Mouse (Mus musculus) limb, embryonic 15.5 days (tissue): ENCODE measurements around the gene Apobec2. TPM values are rescaled to one million over a fixed set of nuclear protein-coding genes. Genes with fewer than 3 reads are reported as not detected.
A peak's percentile ranks its signal among the peaks of the same experiment; 100 is the strongest.
"Not testable (repeated sequence)": the region's sequence is repeated elsewhere in the genome, so short reads cannot be mapped to it uniquely, and the experiment has no call there.

Experiments used
- ATAC-seq: fragments of 200-750 bp; cut with Nextera tagmentation; 2 replicates; pipeline ENCODE4 v1.8.0; 2017; ENCODE audit warnings: low read depth, moderate TSS enrichment; ENCODE audit not compliant: insufficient number of reproducible peaks, low FRiP score, low TSS enrichment
- H3K27ac ChIP-seq: fragments of 300-500 bp; sonication (generic); 2 replicates; pipeline ENCODE4 v1.5.1; 2015; ENCODE audit warnings: moderate library complexity, mild to moderate bottlenecking, inconsistent platforms
- H3K27me3 ChIP-seq: fragments of 300-500 bp; sonication (generic); 2 replicates; pipeline ENCODE4 v1.6.1; 2015; ENCODE audit warnings: inconsistent platforms
- H3K36me3 ChIP-seq: fragments of 300-500 bp; sonication (generic); 2 replicates; pipeline ENCODE4 v1.6.1; 2015; ENCODE audit warnings: inconsistent platforms
- H3K4me1 ChIP-seq: fragments of 300-500 bp; sonication (generic); 2 replicates; pipeline ENCODE4 v1.6.1; 2015; ENCODE audit warnings: inconsistent platforms
- H3K4me2 ChIP-seq: fragments of 300-500 bp; sonication (generic); 2 replicates; pipeline ENCODE4 v1.6.1; 2015; ENCODE audit warnings: mild to moderate bottlenecking, inconsistent platforms
- H3K4me3 ChIP-seq: fragments of 300-500 bp; sonication (generic); 2 replicates; pipeline ENCODE4 v1.5.1; 2015; ENCODE audit warnings: mild to moderate bottlenecking, inconsistent platforms
- H3K9ac ChIP-seq: fragments of 300-500 bp; sonication (generic); 2 replicates; pipeline ENCODE4 v1.6.1; 2015; ENCODE audit warnings: inconsistent platforms
- H3K9me3 ChIP-seq: fragments of 300-500 bp; sonication (generic); 2 replicates; pipeline ENCODE4 v1.6.1; 2016; ENCODE audit warnings: inconsistent platforms
- WGBS: fragments of 180-500 bp; shearing (Covaris S2); methylation state at CpG from one replicate; pipeline ENCODE4 v1.1.7; 2015; 5-methylcytosine and 5-hydroxymethylcytosine counted together
- polyA plus RNA-seq: library from polyadenylated mRNA; unstranded; fragments of >200 nt; fragmentation: Nextera tagmentation; extraction: Ambion mirVana; gene quantifications from 2 replicates; pipeline ENCODE4 v1.2.1, GENCODE M21; 2015

Gene Apobec2
- 26.8 and 97.4 TPM in 2 replicates for polyA plus RNA-seq

- Histone ChIP-seq H3K9ac (no peak within 1 kb of the TSS), H3K4me2 (no peak within 1 kb of the TSS)
- peak; percentile 31; the same call in 1 of the 2 replicates for ATAC-seq
Observed at GRCm38 (mm10) chr17:48432158-48432980, at the start of gene Apobec2. TSS of gene Apobec2 (minus strand) at chr17:48432930.

GRCm38 (mm10) chr17:48479952-48480351, 47.2 kb upstream of the Apobec2 start:
- no peak for ATAC-seq
- no peaks in the 10 kb centered on the region for H3K9me3 ChIP-seq
- H3K4me3 ChIP-seq = no peak overlapping the region
- H3K27me3 ChIP-seq = no peaks in the 10 kb centered on the region
- no peaks in the 10 kb centered on the region for H3K36me3 ChIP-seq
- H3K27ac ChIP-seq = no peak overlapping the region
- H3K4me1 ChIP-seq = no peaks in the 10 kb centered on the region
- H3K9ac ChIP-seq = no peak overlapping the region
- no peak overlapping the region for H3K4me2 ChIP-seq
- WGBS = 85% methylated on average over 10 of the region's 10 CpGs

More at GRCm38 (mm10) chr17:48432158-48432980, at the start of gene Apobec2:
- H3K4me1 ChIP-seq = peaks cover 25% of the 10 kb centered on the region
- no peaks in the 10 kb centered on the region for H3K27me3 ChIP-seq
- no peaks in the 10 kb centered on the region for H3K9me3 ChIP-seq
- 69% methylated on average over 16 of the region's 16 CpGs for WGBS
- no peak within 1 kb of the TSS for H3K4me3 ChIP-seq
- no peaks in the 10 kb centered on the region for H3K36me3 ChIP-seq
- no peak within 1 kb of the TSS for H3K27ac ChIP-seq

DNA sequence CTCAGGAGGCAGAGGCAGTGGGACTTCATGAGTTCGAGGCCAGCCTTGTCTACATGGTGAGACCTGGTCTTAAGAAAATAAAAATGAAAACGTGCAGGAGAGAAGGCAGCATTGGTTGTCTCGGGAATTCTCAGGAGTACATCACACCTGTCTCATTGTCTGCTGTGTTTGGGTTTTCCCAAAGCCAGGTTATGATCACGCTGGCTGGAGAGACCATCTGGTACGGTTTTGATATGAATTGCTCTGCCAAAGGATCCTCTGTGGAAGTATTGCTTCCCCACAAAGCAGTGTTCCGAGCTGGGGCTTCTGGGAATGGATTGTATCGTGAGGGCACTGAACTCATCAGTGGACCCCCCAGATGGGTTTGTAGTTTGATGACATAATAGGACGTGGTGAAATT, 42.7 kb upstream of the Apobec2 start:
- no peak for ATAC-seq
- Histone ChIP-seq H3K27ac (no peak overlapping the region), H3K4me1 (no peaks in the 10 kb centered on the region), H3K36me3 (no peaks in the 10 kb centered on the region), H3K4me3 (no peak overlapping the region), H3K4me2 (no peak overlapping the region), H3K27me3 (no peaks in the 10 kb centered on the region), H3K9me3 (no peaks in the 10 kb centered on the region), H3K9ac (no peak overlapping the region)
- WGBS = 82% methylated on average over 8 of the region's 8 CpGs

GRCm38 (mm10) chr17:48474282-48474681, 41.6 kb upstream of the Apobec2 start:
- H3K9me3 ChIP-seq, ATAC-seq, H3K4me2 ChIP-seq, H3K27ac ChIP-seq, H3K36me3 ChIP-seq, H3K4me1 ChIP-seq, H3K4me3 ChIP-seq, H3K9ac ChIP-seq, H3K27me3 ChIP-seq: not testable (repeated sequence)
- 83% methylated on average over 6 of the region's 6 CpGs for WGBS

DNA sequence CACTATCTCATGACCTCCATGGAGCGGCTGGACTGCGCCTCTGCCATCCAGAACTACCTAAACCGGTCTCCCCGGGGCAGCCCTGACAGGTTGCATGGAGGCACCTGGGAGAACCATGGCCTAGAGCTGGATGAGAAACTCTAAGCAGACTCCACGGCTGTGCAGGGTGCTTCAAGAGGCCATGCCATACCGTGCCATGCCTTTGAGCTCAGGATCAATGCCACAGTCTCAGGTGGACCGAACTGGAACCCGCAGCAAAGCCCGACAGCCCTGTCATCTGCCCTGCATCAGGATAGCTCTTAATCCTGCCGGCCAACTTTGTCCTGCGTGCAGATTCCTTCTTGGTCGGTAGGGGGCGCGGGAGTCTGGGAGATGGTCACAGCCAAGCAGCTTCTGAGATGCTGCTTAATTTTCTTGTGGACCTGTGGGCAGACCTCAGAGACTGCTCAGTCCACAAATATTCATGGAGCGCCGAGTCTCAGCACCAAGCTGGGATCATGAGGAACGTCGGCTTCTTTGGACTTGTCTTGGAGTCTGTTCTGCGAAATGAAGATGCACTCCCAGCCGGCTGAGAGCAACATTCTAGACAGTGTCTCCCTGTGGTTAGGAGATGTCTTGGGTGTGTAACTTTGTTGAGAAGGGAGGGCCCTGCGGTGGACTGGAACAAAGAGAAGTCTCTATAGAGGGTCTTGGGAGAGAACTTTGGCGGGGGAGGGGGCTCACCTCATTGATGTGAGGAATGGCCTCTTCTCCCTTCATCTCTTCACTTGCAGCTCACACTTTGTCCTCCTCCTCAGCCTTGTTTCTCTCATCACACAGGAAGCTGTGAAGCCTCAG, 34.9 kb upstream of the Apobec2 start:
- ATAC-seq = peak; percentile 25; the same call in 1 of the 2 replicates
- no peaks in the 10 kb centered on the region for H3K9me3 ChIP-seq
- H3K4me3 ChIP-seq = 0 out of 2 replicates have a peak overlapping the region, but pooled peaks have one; percentile 9
- no peak overlapping the region for H3K27ac ChIP-seq
- peaks cover 12% of the 10 kb centered on the region for H3K4me1 ChIP-seq
- H3K4me2 ChIP-seq = peak overlapping the region; percentile 32
- no peak overlapping the region for H3K9ac ChIP-seq
- peaks cover 7% of the 10 kb centered on the region for H3K27me3 ChIP-seq
- 7% methylated on average over 22 of the region's 22 CpGs for WGBS
- H3K36me3 ChIP-seq = no peaks in the 10 kb centered on the region

DNA sequence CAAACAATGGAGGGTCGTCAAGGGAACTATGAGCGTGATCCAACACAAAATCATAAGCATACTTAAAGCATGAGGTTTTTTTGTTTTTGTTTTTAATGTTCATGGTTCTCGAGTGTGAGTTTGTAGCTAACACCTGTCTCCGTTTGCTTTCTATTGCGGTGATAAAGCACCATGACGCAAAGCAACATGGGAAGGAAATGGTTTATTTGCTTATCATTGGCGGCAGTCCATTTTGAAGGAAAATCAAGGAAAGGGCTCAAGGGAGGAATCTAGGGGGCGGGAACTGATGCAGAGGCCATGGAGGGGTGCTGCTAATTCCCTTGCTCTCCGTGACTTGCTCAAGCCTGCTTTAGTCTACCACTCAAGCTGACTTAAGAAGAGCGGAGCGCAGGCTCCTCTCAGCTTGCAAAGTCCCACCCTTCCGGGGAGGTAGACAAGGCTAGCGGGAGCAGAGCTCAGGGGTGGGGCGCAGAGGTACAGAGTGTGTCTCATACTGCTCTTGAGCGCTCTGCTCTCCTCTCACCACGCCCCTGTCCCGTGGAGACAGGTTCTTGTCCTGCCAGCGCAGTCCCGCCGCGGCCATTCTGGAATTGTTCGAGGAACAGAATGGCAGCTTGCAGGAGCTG, 34.2 kb upstream of the Apobec2 start:
- Histone ChIP-seq H3K4me2 (peak overlapping the region; percentile 32), H3K36me3 (no peaks in the 10 kb centered on the region), H3K9me3 (no peaks in the 10 kb centered on the region), H3K9ac (no peak overlapping the region), H3K27ac (no peak overlapping the region), H3K27me3 (peaks cover 7% of the 10 kb centered on the region), H3K4me3 (0 out of 2 replicates have a peak overlapping the region, but pooled peaks have one; percentile 9), H3K4me1 (peaks cover 12% of the 10 kb centered on the region)
- ATAC-seq = 0 out of 2 replicates have a peak, but pooled peaks have one; percentile 33
- WGBS = 33% methylated on average over 22 of the region's 22 CpGs

GRCm38 (mm10) chr17:48463391-48463790, 30.7 kb upstream of the Apobec2 start:
- no peak overlapping the region for H3K27ac ChIP-seq
- 94% methylated on average over 4 of the region's 4 CpGs for WGBS
- no peaks in the 10 kb centered on the region for H3K9me3 ChIP-seq
- peaks cover 7% of the 10 kb centered on the region for H3K27me3 ChIP-seq
- peaks cover 12% of the 10 kb centered on the region for H3K4me1 ChIP-seq
- H3K36me3 ChIP-seq = no peaks in the 10 kb centered on the region
- no peak for ATAC-seq
- no peak overlapping the region for H3K4me2 ChIP-seq
- H3K4me3 ChIP-seq = no peak overlapping the region
- no peak overlapping the region for H3K9ac ChIP-seq

- no peak overlapping the region for H3K4me2 ChIP-seq
- no peak overlapping the region for H3K27ac ChIP-seq
- H3K4me1 ChIP-seq = peaks cover 6% of the 10 kb centered on the region
- H3K9me3 ChIP-seq = no peaks in the 10 kb centered on the region
- ATAC-seq = no peak
- peaks cover 3% of the 10 kb centered on the region for H3K27me3 ChIP-seq
- H3K4me3 ChIP-seq = no peak overlapping the region
- WGBS = 89% methylated on average over 13 of the region's 13 CpGs
- no peak overlapping the region for H3K9ac ChIP-seq
- H3K36me3 ChIP-seq = no peaks in the 10 kb centered on the region
Observed at GRCm38 (mm10) chr17:48462096-48462495, 29.4 kb upstream of the Apobec2 start.

GRCm38 (mm10) chr17:48457971-48458653, 25.4 kb upstream of the Apobec2 start:
- Histone ChIP-seq H3K36me3 (no peaks in the 10 kb centered on the region), H3K27me3 (no peaks in the 10 kb centered on the region), H3K27ac (no peak overlapping the region), H3K9ac (no peak overlapping the region), H3K4me2 (no peak overlapping the region), H3K4me1 (no peaks in the 10 kb centered on the region), H3K4me3 (no peak overlapping the region), H3K9me3 (no peaks in the 10 kb centered on the region)
- no peak for ATAC-seq
- WGBS = 68% methylated on average over 13 of the region's 13 CpGs

- no peak for ATAC-seq
- no peak overlapping the region for H3K27ac ChIP-seq
- WGBS = 89% methylated on average over 2 of the region's 2 CpGs
Observed at GRCm38 (mm10) chr17:48455955-48456354, 23.2 kb upstream of the Apobec2 start.

GRCm38 (mm10) chr17:48454688-48455087, 22.0 kb upstream of the Apobec2 start, which contains the start of gene Unc5cl:
TSS of gene Unc5cl (plus strand) at chr17:48454901.
- Histone ChIP-seq H3K9me3 (no peaks in the 10 kb centered on the region), H3K4me2 (no peak within 1 kb of the TSS), H3K4me1 (no peaks in the 10 kb centered on the region), H3K9ac (no peak within 1 kb of the TSS), H3K36me3 (no peaks in the 10 kb centered on the region), H3K27me3 (no peaks in the 10 kb centered on the region), H3K27ac (no peak within 1 kb of the TSS), H3K4me3 (no peak within 1 kb of the TSS)
- WGBS = 53% methylated on average over 11 of the region's 11 CpGs
- ATAC-seq = no peak

More at GRCm38 (mm10) chr17:48455955-48456354, 23.2 kb upstream of the Apobec2 start:
- H3K27me3 ChIP-seq = no peaks in the 10 kb centered on the region
- no peak overlapping the region for H3K4me2 ChIP-seq
- no peaks in the 10 kb centered on the region for H3K9me3 ChIP-seq
- H3K4me1 ChIP-seq = no peaks in the 10 kb centered on the region
- no peak overlapping the region for H3K9ac ChIP-seq
- H3K4me3 ChIP-seq = no peak overlapping the region
- H3K36me3 ChIP-seq = no peaks in the 10 kb centered on the region
